Mouse (Mus musculus): ENCODE measurements around the gene Ntm. TPM values are rescaled to one million over a fixed set of nuclear protein-coding genes. Genes with fewer than 3 reads are reported as not detected.

Ntm gene
- polyA plus RNA-seq, 1 experiment from 2014 or later: 39.6 TPM

DNA sequence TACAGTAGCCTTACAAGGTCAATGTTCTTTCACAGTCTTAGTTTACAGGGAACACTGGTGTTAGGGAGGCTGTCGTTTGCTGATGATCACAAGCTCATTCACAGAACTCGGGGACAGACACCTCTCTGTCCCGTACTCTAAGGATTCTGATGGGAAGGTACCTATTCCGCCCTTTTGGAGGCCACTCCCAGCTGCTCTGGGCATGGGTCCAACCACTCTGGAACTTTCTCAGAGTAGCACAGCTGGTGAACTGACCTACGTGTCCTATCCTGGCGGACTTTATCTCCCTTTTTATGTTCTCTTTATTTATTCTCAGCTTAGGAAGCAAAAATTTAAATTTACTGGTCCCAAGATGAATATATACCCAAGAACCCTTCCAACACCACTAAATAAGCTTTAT lies 280.7 kb downstream of the Ntm start:
- no peaks in the 10 kb centered on the region for H3K9me3 ChIP-seq
- no peak overlapping the region for H3K4me3 ChIP-seq
- H3K27me3 ChIP-seq (replicated peaks): no peaks in the 10 kb centered on the region; the same call in 1 of the 2 replicates
- H3K4me1 ChIP-seq: peaks cover 17% of the 10 kb centered on the region
- no peak for ATAC-seq (ENCODE audit: extremely low read depth, insufficient number of reproducible peaks, low FRiP score, low TSS enrichment)
- H3K9ac ChIP-seq: no peak overlapping the region
- H3K36me3 ChIP-seq: no peaks in the 10 kb centered on the region
- no peak overlapping the region for H3K27ac ChIP-seq (replicated peaks)
- whole genome bisulfite sequencing: 51% methylated on average over 6 of the region's 6 CpGs
- H3K4me2 ChIP-seq: no peak overlapping the region

DNA sequence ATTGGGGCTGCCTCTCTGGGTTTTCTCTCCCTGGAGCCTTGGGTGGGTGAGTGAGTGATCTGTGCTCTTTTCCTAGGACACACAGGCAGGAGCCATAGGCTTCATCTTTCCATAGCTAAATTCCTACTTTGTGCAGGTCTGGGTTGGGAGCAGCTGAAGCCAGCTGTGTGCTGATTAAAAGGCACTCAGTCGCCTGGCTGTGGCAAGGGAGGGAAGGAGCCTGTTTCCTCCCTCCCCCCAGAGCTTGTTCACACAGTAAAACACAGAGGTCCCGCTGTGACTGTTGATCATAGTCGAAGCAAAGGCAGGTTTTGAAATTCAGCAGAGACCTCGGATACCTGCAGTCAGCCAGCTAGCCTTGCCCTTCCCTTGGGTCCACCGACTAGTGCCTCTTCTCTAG lies 282.3 kb downstream of the Ntm start:
- 14% methylated on average over 5 of the region's 5 CpGs for WGBS
- Histone ChIP-seq H3K4me3 (no peak overlapping the region), H3K4me2 (no peak overlapping the region), H3K9ac (no peak overlapping the region), H3K9me3 (no peaks in the 10 kb centered on the region), H3K27ac (replicated peaks) (no peak overlapping the region), H3K4me1 (peaks cover 10% of the 10 kb centered on the region; the same call in 1 of the 2 replicates), H3K27me3 (replicated peaks) (no peaks in the 10 kb centered on the region; the same call in 1 of the 2 replicates), H3K36me3 (no peaks in the 10 kb centered on the region)
- no peak for ATAC-seq (ENCODE audit: extremely low read depth, insufficient number of reproducible peaks, low FRiP score, low TSS enrichment)

GRCm38 (mm10) chr9:29673911-29674310 lies 289.0 kb downstream of the Ntm start:
- Histone ChIP-seq H3K9me3 (no peaks in the 10 kb centered on the region), H3K27me3 (replicated peaks) (no peaks in the 10 kb centered on the region), H3K36me3 (no peaks in the 10 kb centered on the region), H3K4me2 (no peak overlapping the region), H3K4me1 (peaks cover 30% of the 10 kb centered on the region), H3K27ac (replicated peaks) (no peak overlapping the region), H3K4me3 (no peak overlapping the region), H3K9ac (no peak overlapping the region)
- WGBS: 35% methylated on average over 8 of the region's 8 CpGs
- no peak for ATAC-seq (ENCODE audit: extremely low read depth, insufficient number of reproducible peaks, low FRiP score, low TSS enrichment)

DNA sequence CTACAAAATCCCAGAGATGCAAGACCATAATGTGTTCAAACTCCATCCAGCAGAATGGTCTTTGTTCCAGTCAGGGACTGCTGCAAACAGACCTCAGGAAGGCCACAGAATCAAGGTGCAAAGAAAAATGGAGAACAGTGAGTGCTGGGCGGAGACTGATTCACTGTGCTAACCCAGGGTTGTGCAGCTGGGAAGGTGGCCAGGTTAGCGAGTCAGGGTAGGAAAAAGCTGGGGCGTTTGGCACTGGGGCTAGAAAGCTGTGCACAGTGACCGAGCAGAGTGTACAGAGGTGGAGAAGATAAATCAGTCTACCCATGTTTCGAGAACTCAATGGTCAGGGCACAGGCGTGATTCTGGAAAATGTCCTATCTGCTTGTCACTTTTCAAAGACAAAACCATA lies 291.1 kb downstream of the Ntm start:
- no peaks in the 10 kb centered on the region for H3K27me3 ChIP-seq (replicated peaks)
- H3K27ac ChIP-seq (replicated peaks): no peak overlapping the region
- H3K4me3 ChIP-seq: no peak overlapping the region
- ATAC-seq (ENCODE audit: extremely low read depth, insufficient number of reproducible peaks, low FRiP score, low TSS enrichment): no peak
- 48% methylated on average over 6 of the region's 6 CpGs for WGBS
- H3K4me2 ChIP-seq: no peak overlapping the region
- no peaks in the 10 kb centered on the region for H3K36me3 ChIP-seq
- H3K9ac ChIP-seq: no peak overlapping the region
- peaks cover 30% of the 10 kb centered on the region for H3K4me1 ChIP-seq
- H3K9me3 ChIP-seq: no peaks in the 10 kb centered on the region

DNA sequence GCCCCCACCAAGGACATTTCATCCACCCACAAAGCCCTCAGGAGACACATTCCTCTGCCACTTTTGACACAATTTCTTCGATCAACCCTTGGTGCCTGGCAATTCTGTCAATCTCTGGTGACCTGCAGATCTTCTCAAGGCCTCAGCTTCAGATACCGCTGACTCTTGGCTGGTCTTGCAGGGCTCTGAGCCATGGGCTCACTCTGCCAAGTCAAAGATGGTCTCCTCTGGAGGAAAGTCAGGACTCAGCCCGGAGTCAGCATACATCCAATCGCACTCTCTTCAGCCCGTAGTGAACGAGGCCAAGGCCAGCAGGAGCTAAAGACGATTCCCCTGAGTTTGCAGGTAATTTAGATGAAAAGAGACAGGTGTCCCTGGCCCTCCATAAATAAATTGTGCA lies 299.7 kb downstream of the Ntm start:
- Histone ChIP-seq H3K36me3 (no peaks in the 10 kb centered on the region), H3K4me3 (no peak overlapping the region), H3K9me3 (no peaks in the 10 kb centered on the region), H3K4me2 (no peak overlapping the region), H3K4me1 (0 out of 2 replicates have a peak, but pooled peaks cover 4% of the 10 kb centered on the region), H3K9ac (no peak overlapping the region), H3K27ac (replicated peaks) (no peak overlapping the region), H3K27me3 (replicated peaks) (peaks cover 8% of the 10 kb centered on the region)
- no peak for ATAC-seq (ENCODE audit: extremely low read depth, insufficient number of reproducible peaks, low FRiP score, low TSS enrichment)
- WGBS: 69% methylated on average over 7 of the region's 7 CpGs

- 17% methylated on average over 3 of the region's 3 CpGs for WGBS
- Histone ChIP-seq H3K9ac (no peak overlapping the region), H3K27ac (replicated peaks) (no peak overlapping the region), H3K36me3 (no peaks in the 10 kb centered on the region), H3K4me3 (no peak overlapping the region), H3K4me2 (no peak overlapping the region), H3K4me1 (peaks cover 8% of the 10 kb centered on the region; the same call in 1 of the 2 replicates), H3K27me3 (replicated peaks) (peaks cover 8% of the 10 kb centered on the region), H3K9me3 (no peaks in the 10 kb centered on the region)
- ATAC-seq (ENCODE audit: extremely low read depth, insufficient number of reproducible peaks, low FRiP score, low TSS enrichment): no peak
These were observed 301.3 kb downstream of the Ntm start for GRCm38 (mm10) chr9:29661468-29662145.

- Histone ChIP-seq H3K9me3 (no peaks in the 10 kb centered on the region), H3K9ac (no peak overlapping the region), H3K27ac (replicated peaks) (no peak overlapping the region), H3K4me2 (no peak overlapping the region), H3K4me3 (no peak overlapping the region), H3K36me3 (no peaks in the 10 kb centered on the region), H3K4me1 (peaks cover 8% of the 10 kb centered on the region; the same call in 1 of the 2 replicates), H3K27me3 (replicated peaks) (peaks cover 8% of the 10 kb centered on the region)
- WGBS: 46% methylated on average over 3 of the region's 3 CpGs
- ATAC-seq (ENCODE audit: extremely low read depth, insufficient number of reproducible peaks, low FRiP score, low TSS enrichment): no peak
These were observed 302.8 kb downstream of the Ntm start for GRCm38 (mm10) chr9:29660059-29660613.

GRCm38 (mm10) chr9:29657761-29658465 lies 305.0 kb downstream of the Ntm start:
- Histone ChIP-seq H3K4me3 (no peak overlapping the region), H3K4me2 (no peak overlapping the region), H3K36me3 (no peaks in the 10 kb centered on the region), H3K4me1 (peaks cover 3% of the 10 kb centered on the region; the same call in 1 of the 2 replicates), H3K9me3 (no peaks in the 10 kb centered on the region), H3K27ac (replicated peaks) (no peak overlapping the region), H3K27me3 (replicated peaks) (peaks cover 25% of the 10 kb centered on the region), H3K9ac (no peak overlapping the region)
- no peak for ATAC-seq (ENCODE audit: extremely low read depth, insufficient number of reproducible peaks, low FRiP score, low TSS enrichment)
- 63% methylated on average over 7 of the region's 7 CpGs for WGBS

DNA sequence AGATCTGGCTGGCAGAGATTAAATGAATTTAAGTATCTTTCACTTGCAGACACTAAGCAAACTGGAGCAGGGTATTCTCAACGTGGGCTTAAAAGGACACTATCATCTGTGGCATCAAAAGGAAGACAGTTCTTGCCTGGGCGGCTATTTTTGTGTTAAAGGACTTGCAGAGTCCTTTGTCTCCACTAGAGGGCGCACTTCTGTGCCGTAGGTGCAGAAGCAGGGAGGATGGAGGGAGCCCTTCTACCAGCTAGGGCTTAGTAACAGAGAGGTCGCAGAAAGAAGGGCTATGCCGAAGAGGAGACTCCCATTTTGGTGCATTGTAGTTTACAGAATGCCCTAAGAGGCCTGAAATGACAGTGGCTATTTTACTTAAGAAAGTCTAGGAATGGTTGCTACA lies 308.1 kb downstream of the Ntm start:
- no peak overlapping the region for H3K4me2 ChIP-seq
- no peak overlapping the region for H3K9ac ChIP-seq
- WGBS: 10% methylated on average over 6 of the region's 6 CpGs
- H3K36me3 ChIP-seq: no peaks in the 10 kb centered on the region
- peaks cover 3% of the 10 kb centered on the region; the same call in 1 of the 2 replicates for H3K4me1 ChIP-seq
- no peaks in the 10 kb centered on the region for H3K9me3 ChIP-seq
- ATAC-seq (ENCODE audit: extremely low read depth, insufficient number of reproducible peaks, low FRiP score, low TSS enrichment): no peak
- no peak overlapping the region for H3K27ac ChIP-seq (replicated peaks)
- no peak overlapping the region for H3K4me3 ChIP-seq
- H3K27me3 ChIP-seq (replicated peaks): peaks cover 27% of the 10 kb centered on the region

DNA sequence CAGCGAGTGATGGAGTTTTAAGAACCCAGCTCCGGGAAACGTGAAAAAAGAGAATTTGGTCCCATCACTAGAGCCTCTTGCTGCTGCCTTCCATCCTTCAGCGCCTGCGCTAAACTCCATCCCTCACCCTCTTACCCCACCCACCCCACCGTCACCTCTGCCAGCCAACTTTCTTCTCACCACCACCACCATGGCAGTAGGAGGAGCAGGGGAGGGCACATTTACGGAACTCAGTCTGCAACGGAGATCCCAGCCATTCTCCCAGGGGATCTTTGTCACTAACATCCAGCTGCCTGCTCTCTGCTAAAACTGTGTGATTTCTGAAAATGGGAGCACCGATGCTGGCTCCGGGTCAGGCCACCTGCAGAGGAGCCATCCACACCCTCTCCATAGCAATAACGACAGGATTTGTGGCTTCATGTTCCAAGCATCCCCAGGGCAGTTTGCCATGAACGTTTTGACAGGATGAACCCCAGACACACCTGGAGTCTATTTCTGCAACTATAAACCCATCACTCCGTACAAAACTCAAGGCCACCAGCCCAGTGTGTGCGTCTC lies 309.2 kb downstream of the Ntm start:
- Histone ChIP-seq H3K9ac (no peak overlapping the region), H3K9me3 (no peaks in the 10 kb centered on the region), H3K4me1 (peaks cover 3% of the 10 kb centered on the region; the same call in 1 of the 2 replicates), H3K27me3 (replicated peaks) (peaks cover 22% of the 10 kb centered on the region), H3K27ac (replicated peaks) (no peak overlapping the region), H3K4me3 (no peak overlapping the region), H3K36me3 (no peaks in the 10 kb centered on the region), H3K4me2 (no peak overlapping the region)
- 61% methylated on average over 14 of the region's 14 CpGs for WGBS
- ATAC-seq (ENCODE audit: extremely low read depth, insufficient number of reproducible peaks, low FRiP score, low TSS enrichment): no peak

DNA sequence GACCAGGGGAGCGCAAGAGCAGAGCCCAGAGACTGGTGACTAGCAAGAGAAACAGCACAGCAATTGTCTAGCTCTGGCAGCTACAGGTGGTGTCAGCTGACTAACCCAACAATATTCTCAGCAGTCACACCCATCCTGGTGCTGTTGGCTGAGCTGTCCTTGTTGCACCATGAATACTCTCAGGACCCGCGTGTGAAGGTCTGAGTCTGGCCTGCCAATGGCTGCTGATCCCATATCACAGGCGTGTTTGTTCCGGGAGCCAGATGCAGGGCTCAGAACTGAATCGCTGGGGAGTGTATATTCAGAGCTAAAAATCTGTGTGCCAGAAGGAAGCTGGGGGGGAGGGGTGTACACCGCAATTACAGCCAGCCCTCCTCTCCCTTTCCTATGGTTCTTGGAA lies 310.1 kb downstream of the Ntm start:
- no peaks in the 10 kb centered on the region for H3K9me3 ChIP-seq
- peaks cover 19% of the 10 kb centered on the region; the same call in 1 of the 2 replicates for H3K27me3 ChIP-seq (replicated peaks)
- no peak overlapping the region for H3K27ac ChIP-seq (replicated peaks)
- H3K4me3 ChIP-seq: no peak overlapping the region
- no peak overlapping the region for H3K9ac ChIP-seq
- no peak overlapping the region for H3K4me2 ChIP-seq
- no peaks in the 10 kb centered on the region for H3K36me3 ChIP-seq
- no peak for ATAC-seq (ENCODE audit: extremely low read depth, insufficient number of reproducible peaks, low FRiP score, low TSS enrichment)
- peaks cover 1% of the 10 kb centered on the region; the same call in 1 of the 2 replicates for H3K4me1 ChIP-seq
- WGBS: 71% methylated on average over 7 of the region's 7 CpGs
